Mouse (Mus musculus) liver, embryonic 14.5 days (tissue): ENCODE results near the gene Gabrg3. TPM values are rescaled to one million over a fixed set of nuclear protein-coding genes. Genes with fewer than 3 reads are reported as not detected.

Experiments
- ATAC-seq: fragments of 200-750 bp; cut with Nextera tagmentation; 2 replicates; pipeline ENCODE4 v1.8.0; 2017; ENCODE audit warnings: moderate number of reproducible peaks, mild to moderate bottlenecking, moderate library complexity; ENCODE audit not compliant: insufficient read depth
- DNase-seq, 3 experiments: peaks; one replicate each; pipeline ENCODE4 v3.0.0-alpha.2; 2012 to 2013; ENCODE audit warnings: low read depth in 3 of 3, low spot score in 3 of 3
- H3K27ac ChIP-seq: fragments of 300-500 bp; sonication (generic); 2 replicates; pipeline ENCODE4 v1.5.1; 2014; ENCODE audit warnings: moderate library complexity, mild to moderate bottlenecking, control low read depth, inconsistent platforms
- H3K27me3 ChIP-seq: fragments of 300-500 bp; sonication (generic); 2 replicates; pipeline ENCODE4 v1.6.1; 2014; ENCODE audit warnings: mild to moderate bottlenecking, low read length, moderate library complexity; ENCODE audit not compliant: control insufficient read depth, insufficient read depth
- H3K36me3 ChIP-seq: fragments of 300-500 bp; sonication (generic); replicated peaks from 2 replicates; pipeline ENCODE4 v1.6.1; 2014; ENCODE audit warnings: low read depth; ENCODE audit not compliant: control insufficient read depth, insufficient read depth
- H3K4me1 ChIP-seq, 2 experiments: fragments of 200-500 bp in 1 of 2; fragments of 300-500 bp in 1 of 2; sonication (generic) in 1 of 2; replicated peaks; 2 replicates each; pipeline ENCODE4 v1.6.1; 2012 to 2014; ENCODE audit warnings: antibody characterized with exemption in 1 of 2, inconsistent platforms in 1 of 2, low read length in 1 of 2; ENCODE audit not compliant: control insufficient read depth in 2 of 2, insufficient read depth in 2 of 2
- H3K4me2 ChIP-seq: fragments of 300-500 bp; sonication (generic); 2 replicates; pipeline ENCODE4 v1.6.1; 2014; ENCODE audit warnings: low read depth, mild to moderate bottlenecking, control low read depth, moderate library complexity
- H3K4me3 ChIP-seq, 2 experiments: fragments of 200-500 bp in 1 of 2; fragments of 300-500 bp in 1 of 2; sonication (generic) in 1 of 2; 2 replicates each; pipeline ENCODE4 v1.5.1; 2012 to 2014; ENCODE audit warnings: low read depth in 2 of 2, low read length in 2 of 2, mild to moderate bottlenecking in 2 of 2, control low read depth in 1 of 2, inconsistent platforms in 1 of 2, moderate library complexity in 1 of 2; ENCODE audit not compliant: insufficient read depth in 1 of 2
- H3K9ac ChIP-seq: fragments of 300-500 bp; sonication (generic); replicated peaks from 2 replicates; pipeline ENCODE4 v1.6.1; 2014; ENCODE audit warnings: mild to moderate bottlenecking, control low read depth, moderate library complexity
- H3K9me3 ChIP-seq: fragments of 300-500 bp; sonication (generic); 2 replicates; pipeline ENCODE4 v1.6.1; 2016; ENCODE audit warnings: low read length, mixed read lengths; ENCODE audit not compliant: control insufficient read depth
- CTCF ChIP-seq: IDR thresholded peaks from 2 replicates; pipeline ENCODE4 v1.5.1; 2016; ENCODE audit warnings: antibody characterized with exemption, low read depth, control low read depth
- EP300 ChIP-seq: IDR thresholded peaks from 2 replicates; pipeline ENCODE4 v1.6.1; 2016; ENCODE audit warnings: antibody characterized with exemption, low read depth
- WGBS: fragments of 180-500 bp; shearing (Covaris S2); extraction: QIAGEN DNeasy Blood & Tissue Kit; methylation state at CpG from one replicate; pipeline ENCODE4 v1.1.7; 2014; ENCODE audit not compliant: insufficient replicate concordance; 5-methylcytosine and 5-hydroxymethylcytosine counted together
- polyA plus RNA-seq, 2 experiments: library from polyadenylated mRNA; depleted of rRNA in 1 of 2; stranded (reverse) in 1 of 2; unstranded in 1 of 2; fragments of >200 nt; fragmentation: Nextera tagmentation in 1 of 2; extraction: Ambion mirVana in 1 of 2; gene quantifications; 2 replicates each; pipeline versions ENCODE4 v1.2.1 to v1.2.3; 2012 to 2014

Gabrg3 gene
- polyA plus RNA-seq, 2 experiments = 0.03 TPM; not detected in 1

DNA sequence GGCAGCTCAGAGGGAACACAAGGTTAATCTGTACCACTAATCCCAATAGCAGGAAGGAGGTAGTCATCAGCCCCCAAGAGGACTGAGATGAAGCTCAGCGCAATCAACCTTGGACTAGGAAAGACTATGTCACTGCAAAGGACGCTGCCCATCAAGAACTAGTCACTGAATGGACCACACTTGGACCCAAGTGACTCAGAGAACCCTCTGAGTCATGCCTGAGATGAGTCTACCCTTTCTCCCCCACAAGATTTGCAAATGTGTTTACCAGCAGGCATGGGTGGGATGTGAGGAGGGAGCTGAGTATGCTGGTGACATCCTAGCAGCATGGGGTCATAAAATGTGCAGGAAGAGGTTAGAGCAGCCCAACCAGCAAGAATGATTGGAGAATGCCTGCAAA is 254.5 kb downstream of the Gabrg3 start:
- 52% methylated on average over 2 of the region's 2 CpGs for WGBS
- no peaks in the 10 kb centered on the region for H3K4me1 ChIP-seq
- no peaks in the 10 kb centered on the region for H3K9me3 ChIP-seq
- no peak for DNase-seq
- H3K4me2 ChIP-seq = no peak overlapping the region
- no peaks in the 10 kb centered on the region for H3K36me3 ChIP-seq
- H3K4me3 ChIP-seq = no peak overlapping the region
- no peak overlapping the region for H3K27ac ChIP-seq
- ATAC-seq = no peak
- no peak overlapping the region for H3K9ac ChIP-seq
- TF ChIP-seq CTCF (no peak), EP300 (no peak)
- no peaks in the 10 kb centered on the region for H3K27me3 ChIP-seq

- DNase-seq (no peak), ATAC-seq (no peak)
- 49% methylated on average over 3 of the region's 3 CpGs for WGBS
- Histone ChIP-seq H3K4me1 (no peaks in the 10 kb centered on the region), H3K4me3 (no peak overlapping the region), H3K27me3 (no peaks in the 10 kb centered on the region), H3K36me3 (no peaks in the 10 kb centered on the region), H3K27ac (no peak overlapping the region), H3K9ac (no peak overlapping the region), H3K9me3 (no peaks in the 10 kb centered on the region), H3K4me2 (no peak overlapping the region)
- TF ChIP-seq CTCF (no peak), EP300 (no peak)
Observed at GRCm38 (mm10) chr7:57100065-57100464, 286.9 kb downstream of the Gabrg3 start.

- Histone ChIP-seq H3K27ac (no peak overlapping the region), H3K4me1 (no peaks in the 10 kb centered on the region), H3K4me2 (no peak overlapping the region), H3K9ac (no peak overlapping the region), H3K9me3 (no peaks in the 10 kb centered on the region), H3K36me3 (no peaks in the 10 kb centered on the region), H3K4me3 (no peak overlapping the region), H3K27me3 (no peaks in the 10 kb centered on the region)
- DNase-seq = no peak
- ATAC-seq = no peak
- 47% methylated on average over 3 of the region's 3 CpGs for WGBS
- TF ChIP-seq CTCF = no peak
- no peak for TF ChIP-seq EP300
Observed at GRCm38 (mm10) chr7:57082071-57082470, 304.9 kb downstream of the Gabrg3 start.

DNA sequence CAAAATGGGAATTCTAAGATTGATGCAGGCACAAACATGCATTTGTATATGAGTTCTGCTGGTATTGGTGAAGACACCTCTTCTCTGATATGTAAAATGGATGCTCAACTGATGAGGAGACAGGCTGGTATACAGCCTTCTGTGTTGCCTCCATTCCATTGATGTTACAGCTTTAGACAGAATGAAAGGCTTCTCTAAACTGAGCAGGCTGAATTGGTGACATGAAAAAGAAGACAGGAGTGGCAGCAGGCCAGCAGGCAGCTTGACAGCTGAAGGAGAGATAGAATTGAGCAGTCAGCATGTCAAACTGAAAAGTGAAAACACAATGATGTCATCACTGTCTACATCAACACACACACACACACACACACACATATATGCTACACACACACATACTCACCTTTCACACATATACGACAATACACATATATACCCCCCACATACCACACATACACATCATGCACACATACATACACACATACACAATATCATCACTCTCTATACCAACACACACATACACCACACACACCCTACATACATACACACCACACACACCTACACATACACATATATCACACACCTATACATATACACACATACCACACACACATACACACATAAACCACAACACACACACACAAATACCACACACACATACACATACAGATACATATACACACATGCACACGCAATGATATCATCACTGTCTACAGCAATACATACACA is 315.4 kb downstream of the Gabrg3 start:
- Histone ChIP-seq H3K9me3 (no peaks in the 10 kb centered on the region), H3K9ac (no peak overlapping the region), H3K36me3 (no peaks in the 10 kb centered on the region), H3K4me2 (no peak overlapping the region), H3K27me3 (no peaks in the 10 kb centered on the region), H3K27ac (no peak overlapping the region), H3K4me1 (no peaks in the 10 kb centered on the region), H3K4me3 (no peak overlapping the region)
- no peak for ATAC-seq
- no peak for DNase-seq
- TF ChIP-seq EP300 = no peak
- TF ChIP-seq CTCF = no peak
- 59% methylated on average over 2 of the region's 2 CpGs for WGBS

DNA sequence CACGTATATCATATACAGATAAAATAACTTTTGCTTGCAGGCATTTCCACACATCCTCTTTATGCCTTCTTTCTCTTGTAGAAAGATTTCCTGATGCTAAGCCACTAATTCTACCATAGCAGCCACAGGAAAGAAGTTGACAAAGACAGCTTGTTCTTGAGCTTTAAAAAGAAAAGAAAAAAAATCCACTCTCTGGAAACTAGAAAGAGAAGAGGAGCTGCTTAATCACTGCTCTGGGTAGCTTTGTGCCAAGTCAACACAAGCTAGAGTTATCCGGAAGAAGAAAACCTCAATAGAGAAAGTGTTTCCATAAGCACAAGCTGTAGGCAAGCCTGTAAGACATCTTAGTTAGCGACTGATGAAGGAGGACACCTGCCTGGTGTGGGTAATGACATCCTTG is 321.6 kb downstream of the Gabrg3 start:
- no peak overlapping the region for H3K27ac ChIP-seq
- no peak overlapping the region for H3K4me3 ChIP-seq
- no peaks in the 10 kb centered on the region for H3K27me3 ChIP-seq
- H3K9me3 ChIP-seq = no peaks in the 10 kb centered on the region
- ATAC-seq = no peak
- no peak overlapping the region for H3K9ac ChIP-seq
- no peak for DNase-seq
- no peak overlapping the region for H3K4me2 ChIP-seq
- H3K36me3 ChIP-seq = no peaks in the 10 kb centered on the region
- WGBS = 63% methylated on average over 3 of the region's 3 CpGs
- H3K4me1 ChIP-seq = no peaks in the 10 kb centered on the region
- TF ChIP-seq CTCF = no peak
- TF ChIP-seq EP300 = no peak
